Mouse (Mus musculus) heart, embryonic 11.5 days (tissue): ENCODE data around the gene Gm20538. TPM values are rescaled to one million over a fixed set of nuclear protein-coding genes. Genes with fewer than 3 reads are reported as not detected.
A peak's percentile ranks its signal among the peaks of the same experiment; 100 is the strongest.

ENCODE experiments used
- ATAC-seq: fragments of 200-750 bp; cut with Nextera tagmentation; replicated peaks from 2 replicates; pipeline ENCODE4 v1.8.0; 2017; ENCODE audit warnings: moderate library complexity; ENCODE audit not compliant: insufficient number of reproducible peaks, low FRiP score, low TSS enrichment
- H3K27ac ChIP-seq: fragments of 300-500 bp; sonication (generic); 2 replicates; pipeline ENCODE4 v1.5.1; 2014; ENCODE audit warnings: mild to moderate bottlenecking, low read depth, low read length
- H3K27me3 ChIP-seq: fragments of 300-500 bp; sonication (generic); 2 replicates; pipeline ENCODE4 v1.6.1; 2014; ENCODE audit warnings: mild to moderate bottlenecking, low read length, mixed read lengths; ENCODE audit not compliant: control insufficient read depth, insufficient read depth
- H3K36me3 ChIP-seq: fragments of 300-500 bp; sonication (generic); 2 replicates; pipeline ENCODE4 v1.6.1; 2014; ENCODE audit warnings: mild to moderate bottlenecking, low read length, moderate library complexity, mixed read lengths; ENCODE audit not compliant: control insufficient read depth, insufficient read depth
- H3K4me1 ChIP-seq: fragments of 300-500 bp; sonication (generic); 2 replicates; pipeline ENCODE4 v1.6.1; 2014; ENCODE audit warnings: low read length; ENCODE audit not compliant: control insufficient read depth, insufficient read depth
- H3K4me2 ChIP-seq: fragments of 300-500 bp; sonication (generic); 2 replicates; pipeline ENCODE4 v1.6.1; 2014; ENCODE audit warnings: mild to moderate bottlenecking, moderate library complexity
- H3K4me3 ChIP-seq: fragments of 300-500 bp; sonication (generic); 2 replicates; pipeline ENCODE4 v1.5.1; 2014; ENCODE audit warnings: low read depth, low read length
- H3K9ac ChIP-seq: fragments of 300-500 bp; sonication (generic); 2 replicates; pipeline ENCODE4 v1.6.1; 2014; ENCODE audit warnings: mild to moderate bottlenecking, low read depth, low read length, moderate library complexity
- H3K9me3 ChIP-seq: fragments of 300-500 bp; sonication (generic); replicated peaks from 2 replicates; pipeline ENCODE4 v1.6.1; 2016; ENCODE audit warnings: low read length; ENCODE audit not compliant: control insufficient read depth
- WGBS: fragments of 180-500 bp; shearing (Covaris S2); extraction: QIAGEN DNeasy Blood & Tissue Kit; methylation state at CpG from one replicate; pipeline ENCODE4 v1.1.7; 2014; ENCODE audit not compliant: insufficient replicate concordance; 5-methylcytosine and 5-hydroxymethylcytosine counted together
- polyA plus RNA-seq: library from polyadenylated mRNA; unstranded; fragments of >200 nt; fragmentation: Nextera tagmentation; extraction: Ambion mirVana; gene quantifications from 2 replicates; pipeline ENCODE4 v1.2.1, GENCODE M21; 2014

Gene Gm20538
- not detected in 2 replicates for polyA plus RNA-seq

DNA sequence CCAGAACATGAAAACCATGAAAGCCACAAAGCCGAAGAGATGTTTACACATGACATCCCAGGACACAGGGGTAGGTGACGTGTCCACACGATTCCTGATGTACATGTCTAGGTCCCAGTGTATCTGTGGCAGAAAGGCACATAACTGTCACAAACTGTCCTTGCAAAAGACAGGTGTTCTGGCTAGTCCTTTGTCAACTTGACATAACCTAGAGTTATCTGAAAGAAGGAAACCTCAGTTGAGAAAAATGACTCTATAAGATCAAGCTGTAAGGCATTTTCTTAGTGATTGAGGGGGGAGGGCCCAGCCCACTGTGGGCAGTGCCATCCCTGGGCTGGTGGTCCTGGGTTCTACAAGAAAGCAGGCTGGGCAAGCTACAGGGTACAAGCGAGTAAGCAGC lies at the start of gene Gm20538:
Gene Gm20538, minus strand, starts transcription at position 101 of the 400 bp plus-strand sequence.
- Histone ChIP-seq H3K9ac (no peak within 1 kb of the TSS), H3K27me3 (no peaks in the 10 kb centered on the region), H3K27ac (no peak within 1 kb of the TSS), H3K36me3 (peaks cover 30% of the 10 kb centered on the region), H3K4me3 (no peak within 1 kb of the TSS), H3K4me2 (peak within 1 kb of the TSS; percentile 14; the same call in 1 of the 2 replicates), H3K9me3 (no peaks in the 10 kb centered on the region), H3K4me1 (peaks cover 7% of the 10 kb centered on the region; the same call in 1 of the 2 replicates)
- 88% methylated on average over 4 of the region's 4 CpGs for WGBS
- no peak for ATAC-seq

DNA sequence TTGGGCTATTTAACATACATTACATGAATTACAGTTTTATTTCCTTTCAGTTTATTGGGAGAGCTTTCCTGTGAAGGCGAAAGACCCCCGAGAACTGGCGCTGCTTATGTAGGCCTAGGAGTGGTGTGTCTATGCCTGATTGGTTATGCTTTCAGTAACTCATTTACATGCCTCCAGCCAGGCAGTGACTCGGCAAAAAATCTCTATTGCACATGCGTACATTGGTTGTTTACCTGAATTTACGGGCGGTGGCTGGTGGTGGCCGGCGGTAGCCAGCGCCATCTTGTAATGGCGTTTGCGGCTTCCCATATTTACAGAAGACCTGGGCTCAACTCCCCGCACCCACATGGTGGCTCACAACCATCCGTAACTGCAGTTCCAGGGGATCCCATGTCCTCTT lies 41.5 kb upstream of the Gm20538 start:
- H3K4me3 ChIP-seq: no peak overlapping the region
- ATAC-seq: no peak
- WGBS: 95% methylated on average over 14 of the region's 14 CpGs
- no peaks in the 10 kb centered on the region for H3K9me3 ChIP-seq
- H3K27ac ChIP-seq: no peak overlapping the region
- H3K4me2 ChIP-seq: no peak overlapping the region
- H3K4me1 ChIP-seq: no peaks in the 10 kb centered on the region
- H3K9ac ChIP-seq: no peak overlapping the region
- no peaks in the 10 kb centered on the region for H3K36me3 ChIP-seq
- peaks cover 14% of the 10 kb centered on the region for H3K27me3 ChIP-seq

DNA sequence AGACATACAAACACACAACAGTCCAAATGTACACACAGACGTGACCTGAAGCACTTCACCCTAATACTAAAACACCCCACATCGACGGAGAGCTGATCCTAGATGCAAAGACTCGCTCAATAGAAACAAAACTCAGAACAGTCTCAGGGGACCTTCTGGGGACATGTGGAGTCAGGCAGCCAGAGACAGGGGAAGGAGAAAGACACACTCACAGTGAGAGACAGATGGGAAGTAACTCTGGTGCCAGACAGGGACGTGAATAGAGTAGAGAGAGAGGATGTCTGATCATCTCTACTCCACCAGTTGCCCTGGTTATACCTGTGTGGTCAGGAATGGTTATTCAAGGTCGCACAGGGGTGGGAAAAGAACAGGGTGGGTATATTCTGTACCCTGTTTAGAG lies 39.0 kb upstream of the Gm20538 start:
- 76% methylated on average over 6 of the region's 6 CpGs for WGBS
- H3K4me3 ChIP-seq: no peak overlapping the region
- no peaks in the 10 kb centered on the region for H3K4me1 ChIP-seq
- H3K4me2 ChIP-seq: no peak overlapping the region
- H3K9ac ChIP-seq: no peak overlapping the region
- no peaks in the 10 kb centered on the region for H3K9me3 ChIP-seq
- peaks cover 25% of the 10 kb centered on the region for H3K27me3 ChIP-seq
- ATAC-seq: no peak
- H3K36me3 ChIP-seq: no peaks in the 10 kb centered on the region
- H3K27ac ChIP-seq: no peak overlapping the region

DNA sequence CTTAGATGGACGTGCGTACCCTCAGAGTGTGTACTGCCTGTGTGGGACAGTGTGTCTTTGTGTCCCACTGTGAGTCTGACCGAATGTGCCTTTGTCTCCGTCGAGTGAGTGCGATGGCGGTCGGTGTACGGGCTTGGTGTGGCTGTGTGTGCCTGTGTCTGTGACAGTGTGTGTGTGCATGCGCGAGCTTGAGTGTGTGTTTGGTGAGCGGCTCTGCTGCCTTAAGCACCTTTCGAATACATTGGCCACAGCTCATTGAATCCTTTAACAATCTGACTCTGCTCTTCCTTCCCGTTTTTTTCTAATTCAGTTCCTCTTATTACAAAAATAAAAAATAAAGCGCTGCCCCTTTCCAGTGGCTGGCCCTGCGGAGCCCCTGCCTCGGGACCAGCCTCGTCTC lies 38.4 kb upstream of the Gm20538 start:
- H3K9ac ChIP-seq: no peak overlapping the region
- no peaks in the 10 kb centered on the region for H3K4me1 ChIP-seq
- H3K27me3 ChIP-seq: peaks cover 30% of the 10 kb centered on the region
- no peak overlapping the region for H3K4me3 ChIP-seq
- H3K36me3 ChIP-seq: no peaks in the 10 kb centered on the region
- H3K9me3 ChIP-seq: no peaks in the 10 kb centered on the region
- H3K4me2 ChIP-seq: no peak overlapping the region
- no peak for ATAC-seq
- no peak overlapping the region for H3K27ac ChIP-seq
- 82% methylated on average over 18 of the region's 18 CpGs for WGBS

DNA sequence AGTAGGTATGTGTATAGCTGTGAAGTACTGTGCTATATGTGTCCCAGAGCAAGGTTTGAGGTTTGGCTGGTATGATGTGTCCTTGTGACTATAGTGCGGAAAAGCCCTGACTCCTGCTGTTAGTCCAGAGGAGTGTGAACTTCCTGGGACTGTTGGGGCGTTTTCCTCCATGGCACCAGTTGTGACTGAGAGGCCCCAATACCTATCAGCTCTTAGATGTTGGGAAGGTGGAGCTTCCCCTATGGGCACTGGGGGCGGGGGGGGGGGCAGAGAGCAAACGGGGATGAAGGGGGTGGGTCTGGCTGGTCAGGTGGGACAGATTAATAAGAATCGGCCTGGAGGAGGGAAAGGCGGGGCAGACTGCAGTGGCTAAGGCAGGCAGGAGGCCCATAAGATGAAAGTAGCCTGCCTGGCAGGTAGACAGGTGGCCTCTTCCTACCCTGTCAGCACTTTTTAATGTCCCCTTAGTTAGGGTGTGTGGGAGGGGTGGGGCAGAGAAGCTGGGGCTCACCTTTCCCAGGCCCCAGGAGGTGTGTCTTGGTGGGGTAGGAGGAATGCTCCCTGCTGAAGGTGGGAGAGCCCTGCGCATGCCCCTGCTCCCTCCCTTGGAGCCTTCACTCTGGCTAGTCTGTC lies 37.1 kb upstream of the Gm20538 start:
- WGBS: 33% methylated on average over 7 of the region's 7 CpGs
- H3K9ac ChIP-seq: no peak overlapping the region
- no peak for ATAC-seq
- no peak overlapping the region for H3K27ac ChIP-seq
- H3K4me2 ChIP-seq: no peak overlapping the region
- H3K27me3 ChIP-seq: peaks cover 42% of the 10 kb centered on the region
- H3K36me3 ChIP-seq: no peaks in the 10 kb centered on the region
- H3K4me1 ChIP-seq: no peaks in the 10 kb centered on the region
- no peaks in the 10 kb centered on the region for H3K9me3 ChIP-seq
- H3K4me3 ChIP-seq: no peak overlapping the region

DNA sequence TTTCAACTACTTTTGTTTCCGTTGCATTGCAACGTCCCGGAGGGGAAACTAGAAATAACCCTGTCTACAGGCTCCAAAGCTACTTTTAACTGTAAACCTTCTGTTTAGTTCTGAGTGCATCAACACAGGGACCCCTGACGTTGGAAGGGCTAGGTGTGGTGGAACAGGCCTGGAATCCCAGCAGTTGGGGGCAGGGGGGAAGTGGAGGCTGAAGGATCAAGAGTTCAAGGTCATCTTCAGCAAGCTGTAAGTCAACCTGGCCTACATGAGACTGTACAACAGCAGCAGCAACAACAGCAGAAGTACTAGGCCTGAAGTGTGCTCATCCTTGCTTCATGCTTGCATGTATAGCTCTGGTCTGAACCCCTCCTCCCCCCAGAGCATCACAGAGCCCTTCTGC lies 35.4 kb upstream of the Gm20538 start:
- H3K36me3 ChIP-seq: no peaks in the 10 kb centered on the region
- no peaks in the 10 kb centered on the region for H3K9me3 ChIP-seq
- H3K27me3 ChIP-seq: peaks cover 55% of the 10 kb centered on the region
- no peak overlapping the region for H3K27ac ChIP-seq
- 36% methylated on average over 4 of the region's 4 CpGs for WGBS
- no peaks in the 10 kb centered on the region for H3K4me1 ChIP-seq
- no peak overlapping the region for H3K4me3 ChIP-seq
- H3K9ac ChIP-seq: no peak overlapping the region
- no peak overlapping the region for H3K4me2 ChIP-seq
- no peak for ATAC-seq

DNA sequence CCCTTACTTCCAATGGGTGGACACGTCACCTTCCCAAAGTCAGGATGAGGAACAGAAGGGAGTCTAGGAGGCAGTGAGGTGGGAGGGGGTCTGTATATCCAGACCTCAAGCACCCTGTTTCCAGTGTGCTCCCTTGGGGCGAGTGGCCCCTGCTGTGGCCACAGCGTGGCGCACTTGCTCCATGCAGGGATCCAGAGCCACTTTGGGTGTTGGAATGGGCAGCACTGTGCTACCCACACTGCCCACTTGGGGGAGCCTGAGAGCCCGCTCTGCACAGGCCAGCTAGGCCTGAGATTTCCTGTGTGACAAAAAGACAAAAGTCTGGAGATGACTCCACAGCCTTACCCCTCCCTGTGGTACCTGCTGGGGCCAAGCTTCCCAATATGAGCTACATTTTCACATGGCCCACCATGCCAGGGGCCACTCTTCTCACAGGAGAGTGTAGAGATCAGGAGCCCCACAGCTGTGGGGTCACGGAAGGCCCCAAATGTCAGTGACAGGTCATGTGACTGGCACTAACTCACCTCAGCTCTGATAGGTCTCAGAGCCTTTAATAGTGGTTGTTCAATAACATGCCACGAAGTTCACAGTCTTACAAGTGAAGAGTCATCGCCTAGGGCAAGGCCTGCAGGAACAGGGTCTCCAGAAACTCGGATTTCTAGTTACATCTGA lies 30.1 kb upstream of the Gm20538 start:
- 35% methylated on average over 9 of the region's 9 CpGs for WGBS
- Histone ChIP-seq H3K9me3 (no peaks in the 10 kb centered on the region), H3K9ac (no peak overlapping the region), H3K27ac (no peak overlapping the region), H3K4me3 (no peak overlapping the region), H3K36me3 (no peaks in the 10 kb centered on the region), H3K27me3 (peaks cover 40% of the 10 kb centered on the region), H3K4me2 (no peak overlapping the region), H3K4me1 (no peaks in the 10 kb centered on the region)
- ATAC-seq: peak; percentile 47

DNA sequence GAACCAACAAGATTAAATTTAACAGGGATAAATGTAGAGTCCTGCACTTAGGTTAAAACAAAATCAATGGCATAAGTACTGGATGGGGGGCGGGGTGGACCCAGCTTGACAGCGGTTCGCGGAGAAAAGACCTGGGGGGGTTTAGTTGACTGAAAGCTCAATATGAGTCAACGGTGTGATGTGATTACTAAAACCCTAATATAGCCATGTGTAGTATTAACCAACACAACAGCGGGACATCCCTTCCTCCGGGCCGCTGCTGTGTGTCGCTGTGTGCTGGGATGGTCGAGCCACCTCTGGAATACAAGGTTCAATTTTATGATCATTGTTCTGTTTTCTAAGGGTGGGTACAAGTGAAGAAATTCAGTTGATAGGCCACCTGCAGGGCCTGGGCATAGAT lies 29.5 kb upstream of the Gm20538 start:
- Histone ChIP-seq H3K4me1 (no peaks in the 10 kb centered on the region), H3K4me2 (no peak overlapping the region), H3K9me3 (no peaks in the 10 kb centered on the region), H3K4me3 (no peak overlapping the region), H3K36me3 (no peaks in the 10 kb centered on the region), H3K27me3 (peaks cover 35% of the 10 kb centered on the region), H3K9ac (no peak overlapping the region), H3K27ac (no peak overlapping the region)
- ATAC-seq: no peak
- 84% methylated on average over 10 of the region's 10 CpGs for WGBS

DNA sequence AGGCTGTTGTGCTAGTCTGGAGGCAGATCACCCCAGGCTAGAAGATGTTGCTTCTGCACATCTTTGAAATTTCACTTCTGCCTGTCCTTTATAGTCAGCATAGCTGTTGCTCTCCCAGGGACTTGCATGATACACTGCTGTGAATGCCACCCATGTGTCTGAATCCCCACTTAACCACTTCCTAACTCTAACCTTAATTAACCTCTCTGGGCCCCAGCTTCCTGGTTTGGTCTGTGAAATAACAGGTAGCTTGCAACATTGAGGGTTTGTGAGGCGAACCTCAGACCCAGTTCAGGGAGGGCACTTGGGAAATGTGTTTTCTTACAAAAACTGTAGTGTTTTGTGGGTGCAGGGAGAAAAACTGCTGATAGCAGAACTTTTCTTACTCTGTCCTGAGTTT lies 25.4 kb upstream of the Gm20538 start:
- WGBS: 77% methylated on average over 1 of the region's 1 CpGs
- H3K9ac ChIP-seq: no peak overlapping the region
- H3K36me3 ChIP-seq: peaks cover 3% of the 10 kb centered on the region
- H3K27me3 ChIP-seq: no peaks in the 10 kb centered on the region
- no peak overlapping the region for H3K4me3 ChIP-seq
- H3K4me1 ChIP-seq: no peaks in the 10 kb centered on the region
- no peak for ATAC-seq
- no peak overlapping the region for H3K4me2 ChIP-seq
- no peak overlapping the region for H3K27ac ChIP-seq
- no peaks in the 10 kb centered on the region for H3K9me3 ChIP-seq
